Mouse (Mus musculus) heart, embryonic 16.5 days (tissue): ENCODE measurements around the gene Dennd1b. TPM values are rescaled to one million over a fixed set of nuclear protein-coding genes. Genes with fewer than 3 reads are reported as not detected.

Source experiments
- ATAC-seq: fragments of 200-750 bp; cut with Nextera tagmentation; replicated peaks from 2 replicates; pipeline ENCODE4 v1.8.0; 2017; ENCODE audit warnings: moderate number of reproducible peaks; ENCODE audit not compliant: insufficient read depth, low FRiP score; ENCODE audit errors: extremely low read depth
- H3K27ac ChIP-seq: fragments of 300-500 bp; sonication (generic); 2 replicates; pipeline ENCODE4 v1.5.1; 2014; ENCODE audit warnings: mild to moderate bottlenecking, low read length, control low read depth, moderate library complexity
- H3K27me3 ChIP-seq: fragments of 300-500 bp; sonication (generic); 2 replicates; pipeline ENCODE4 v1.6.1; 2014; ENCODE audit warnings: low read length, mixed read lengths; ENCODE audit not compliant: control insufficient read depth, insufficient read depth
- H3K36me3 ChIP-seq: fragments of 300-500 bp; sonication (generic); 2 replicates; pipeline ENCODE4 v1.6.1; 2014; ENCODE audit not compliant: control insufficient read depth, insufficient read depth
- H3K4me1 ChIP-seq: fragments of 300-500 bp; sonication (generic); 2 replicates; pipeline ENCODE4 v1.6.1; 2014; ENCODE audit warnings: low read length, mixed read lengths; ENCODE audit not compliant: control insufficient read depth, insufficient read depth
- H3K4me2 ChIP-seq: fragments of 300-500 bp; sonication (generic); 2 replicates; pipeline ENCODE4 v1.6.1; 2014; ENCODE audit warnings: low read depth, mild to moderate bottlenecking, control low read depth, low read length
- H3K4me3 ChIP-seq: fragments of 300-500 bp; sonication (generic); 2 replicates; pipeline ENCODE4 v1.5.1; 2014; ENCODE audit warnings: mild to moderate bottlenecking, control low read depth, low read length
- H3K9ac ChIP-seq: fragments of 300-500 bp; sonication (generic); 2 replicates; pipeline ENCODE4 v1.6.1; 2014; ENCODE audit warnings: low read length, control low read depth
- H3K9me3 ChIP-seq: fragments of 300-500 bp; sonication (generic); replicated peaks from 2 replicates; pipeline ENCODE4 v1.6.1; 2016; ENCODE audit warnings: low read length; ENCODE audit not compliant: control insufficient read depth
- WGBS: fragments of 180-500 bp; shearing (Covaris S2); extraction: QIAGEN DNeasy Blood & Tissue Kit; methylation state at CpG from one replicate; pipeline ENCODE4 v1.1.7; 2014; 5-methylcytosine and 5-hydroxymethylcytosine counted together
- polyA plus RNA-seq: library from polyadenylated mRNA; unstranded; fragments of >200 nt; fragmentation: Nextera tagmentation; extraction: Ambion mirVana; gene quantifications from 2 replicates; pipeline ENCODE4 v1.2.1, GENCODE M21; 2015

Gene Dennd1b
- polyA plus RNA-seq, 1 experiment from 2014 or later, result 10.0 TPM

DNA sequence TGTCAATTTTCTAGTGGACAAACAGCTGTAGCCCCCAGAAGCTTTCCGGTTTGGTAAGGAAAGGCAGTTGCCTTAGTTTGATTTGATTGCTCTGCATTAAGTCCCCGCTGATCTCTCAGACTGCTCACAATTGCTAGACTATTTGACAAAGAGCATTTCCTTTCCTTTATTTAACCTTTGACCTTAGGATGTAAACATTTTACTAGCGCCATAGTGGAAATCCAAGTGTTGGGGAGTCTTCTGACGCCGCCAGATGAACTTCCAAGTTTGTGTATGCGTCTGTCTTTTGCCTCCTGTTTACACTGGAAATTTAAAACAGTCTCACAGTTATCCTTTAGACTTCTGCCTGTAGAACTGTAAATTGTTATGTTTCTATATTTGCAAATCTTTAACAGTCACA is 85.8 kb downstream of the Dennd1b start:
- Histone ChIP-seq H3K9me3 (no peaks in the 10 kb centered on the region), H3K36me3 (no peaks in the 10 kb centered on the region), H3K4me3 (no peak overlapping the region), H3K27ac (no peak overlapping the region), H3K27me3 (no peaks in the 10 kb centered on the region), H3K4me2 (no peak overlapping the region), H3K4me1 (peaks cover 2% of the 10 kb centered on the region; the same call in 1 of the 2 replicates), H3K9ac (no peak overlapping the region)
- WGBS, result 69% methylated on average over 6 of the region's 6 CpGs
- ATAC-seq, result no peak

DNA sequence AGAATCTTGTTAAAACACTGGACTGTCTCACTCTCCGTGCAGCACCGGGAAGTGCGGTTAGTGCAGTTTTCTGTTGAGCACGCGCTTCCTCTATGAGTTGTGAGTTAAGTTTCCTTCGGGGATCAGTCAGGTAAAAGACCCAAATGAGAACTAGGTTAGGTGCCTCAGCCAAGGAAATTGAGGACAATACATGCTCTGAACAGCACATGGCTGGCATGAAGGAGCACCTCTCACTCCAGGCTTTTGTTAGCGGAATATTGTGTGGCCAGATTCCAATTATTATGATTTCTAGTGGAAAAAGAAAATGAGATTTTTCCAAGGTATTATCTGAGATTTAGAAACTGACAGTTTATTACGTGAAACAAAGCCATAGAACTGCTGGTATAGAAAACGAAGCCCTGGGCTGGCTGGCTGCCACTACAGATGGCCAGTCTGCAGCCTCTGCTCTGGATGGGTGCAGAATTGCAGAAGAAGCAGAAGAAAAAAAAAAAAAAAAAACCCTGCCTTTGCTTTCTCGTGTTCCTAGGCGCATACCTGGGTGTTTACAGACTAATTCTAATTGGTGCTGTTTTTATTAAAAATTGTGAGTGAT is 86.7 kb downstream of the Dennd1b start:
- 79% methylated on average over 11 of the region's 11 CpGs for WGBS
- ATAC-seq, result no peak
- H3K27me3 ChIP-seq, result no peaks in the 10 kb centered on the region

DNA sequence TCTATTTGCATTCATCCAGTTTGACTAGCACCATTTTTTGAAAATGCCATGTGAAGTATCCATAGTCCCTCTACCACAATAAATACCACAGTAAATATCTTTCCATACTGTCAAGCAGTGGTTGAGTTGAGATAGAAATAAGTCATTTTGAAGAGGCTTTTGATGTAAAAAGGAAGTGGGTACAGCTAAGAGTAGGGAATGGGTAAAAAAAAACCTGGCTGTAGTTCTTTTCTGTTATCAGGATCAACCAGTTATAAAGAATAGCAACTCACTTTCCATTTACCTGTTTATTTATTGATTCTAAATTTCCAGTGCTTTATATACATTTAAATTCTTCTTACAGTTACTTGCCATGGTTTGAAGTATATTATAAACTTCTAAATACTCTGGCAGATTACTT is 89.8 kb downstream of the Dennd1b start:
- ATAC-seq, result no peak
- no peaks in the 10 kb centered on the region for H3K27me3 ChIP-seq
- no peak overlapping the region for H3K27ac ChIP-seq
- no peak overlapping the region for H3K9ac ChIP-seq
- H3K4me1 ChIP-seq, result no peaks in the 10 kb centered on the region
- H3K4me2 ChIP-seq, result no peak overlapping the region
- no peaks in the 10 kb centered on the region for H3K9me3 ChIP-seq
- no peak overlapping the region for H3K4me3 ChIP-seq
- H3K36me3 ChIP-seq, result no peaks in the 10 kb centered on the region

More for the DNA sequence above, 86.7 kb downstream of the Dennd1b start:
- Histone ChIP-seq H3K27ac (no peak overlapping the region), H3K36me3 (no peaks in the 10 kb centered on the region), H3K4me3 (no peak overlapping the region), H3K4me1 (peaks cover 2% of the 10 kb centered on the region; the same call in 1 of the 2 replicates), H3K9ac (no peak overlapping the region), H3K9me3 (no peaks in the 10 kb centered on the region), H3K4me2 (no peak overlapping the region)

DNA sequence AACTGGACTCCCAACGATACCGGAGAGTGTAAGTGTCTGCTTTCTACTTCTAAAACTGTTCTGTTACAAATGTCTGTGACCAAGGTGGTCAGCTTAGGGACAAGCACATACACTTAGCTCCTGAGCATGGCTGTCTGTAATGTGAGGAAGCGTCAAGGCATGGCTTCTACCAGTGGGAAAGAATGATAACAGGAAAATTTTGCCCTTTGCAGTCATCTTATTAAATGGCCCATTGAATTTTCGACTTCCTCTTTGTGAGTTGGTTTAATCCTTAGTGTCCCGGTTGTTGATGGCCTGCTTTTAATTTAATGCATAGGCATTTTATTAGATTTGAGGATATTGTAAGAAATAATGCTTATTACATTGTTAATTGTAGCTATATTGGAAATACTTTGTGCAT is 97.1 kb downstream of the Dennd1b start:
- no peak for ATAC-seq
- no peaks in the 10 kb centered on the region for H3K27me3 ChIP-seq
- no peaks in the 10 kb centered on the region for H3K4me1 ChIP-seq
- no peaks in the 10 kb centered on the region for H3K9me3 ChIP-seq
- no peaks in the 10 kb centered on the region for H3K36me3 ChIP-seq
- H3K9ac ChIP-seq, result no peak overlapping the region
- no peak overlapping the region for H3K4me3 ChIP-seq
- H3K27ac ChIP-seq, result no peak overlapping the region
- 90% methylated on average over 5 of the region's 5 CpGs for WGBS
- H3K4me2 ChIP-seq, result no peak overlapping the region

DNA sequence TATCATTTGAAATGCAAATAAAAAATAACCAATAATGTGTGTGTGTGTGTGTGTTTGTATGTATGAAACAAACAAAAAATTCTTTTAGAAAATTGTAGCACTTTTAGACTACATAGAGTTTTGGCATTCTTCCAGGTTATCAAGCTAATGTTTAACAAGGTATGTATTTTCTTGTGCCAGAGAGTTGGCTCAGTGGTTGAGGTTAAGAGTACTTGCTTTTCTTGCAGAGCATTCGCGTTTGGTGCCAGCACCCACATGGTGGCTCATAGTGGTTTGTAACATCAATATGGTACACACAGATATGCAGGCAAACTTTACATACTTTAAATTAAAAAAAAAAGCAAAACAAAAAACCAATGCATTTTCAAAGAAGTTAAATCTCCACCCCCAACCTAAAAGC is 101.5 kb downstream of the Dennd1b start:
- Histone ChIP-seq H3K4me2 (no peak overlapping the region), H3K9ac (no peak overlapping the region), H3K27me3 (no peaks in the 10 kb centered on the region), H3K4me3 (no peak overlapping the region), H3K27ac (no peak overlapping the region), H3K36me3 (no peaks in the 10 kb centered on the region), H3K4me1 (no peaks in the 10 kb centered on the region), H3K9me3 (no peaks in the 10 kb centered on the region)
- no peak for ATAC-seq
- WGBS, result 84% methylated on average over 2 of the region's 2 CpGs

DNA sequence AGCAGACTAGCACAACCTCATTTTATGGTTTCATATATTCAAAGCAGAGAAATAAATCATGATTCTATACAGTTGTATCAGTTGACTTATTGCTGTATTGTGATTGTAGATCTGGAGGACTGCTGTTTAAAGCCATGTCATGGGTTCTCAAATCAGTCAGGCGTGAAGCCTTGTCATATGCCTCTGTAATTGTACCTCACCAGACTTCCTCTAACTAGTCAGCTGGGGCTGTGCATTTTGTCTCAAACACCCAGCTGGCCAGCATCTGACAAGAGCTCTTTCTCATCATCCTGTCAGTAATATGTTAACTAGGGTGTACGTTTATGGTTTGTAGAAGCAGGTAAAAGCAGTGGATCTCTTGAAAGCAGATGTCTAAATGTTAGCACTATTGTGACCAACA is 104.0 kb downstream of the Dennd1b start:
- no peaks in the 10 kb centered on the region for H3K4me1 ChIP-seq
- no peaks in the 10 kb centered on the region for H3K9me3 ChIP-seq
- no peak overlapping the region for H3K27ac ChIP-seq
- H3K4me2 ChIP-seq, result no peak overlapping the region
- H3K27me3 ChIP-seq, result no peaks in the 10 kb centered on the region
- no peak overlapping the region for H3K9ac ChIP-seq
- WGBS, result 48% methylated on average over 2 of the region's 2 CpGs
- ATAC-seq, result no peak
- H3K36me3 ChIP-seq, result no peaks in the 10 kb centered on the region
- no peak overlapping the region for H3K4me3 ChIP-seq

DNA sequence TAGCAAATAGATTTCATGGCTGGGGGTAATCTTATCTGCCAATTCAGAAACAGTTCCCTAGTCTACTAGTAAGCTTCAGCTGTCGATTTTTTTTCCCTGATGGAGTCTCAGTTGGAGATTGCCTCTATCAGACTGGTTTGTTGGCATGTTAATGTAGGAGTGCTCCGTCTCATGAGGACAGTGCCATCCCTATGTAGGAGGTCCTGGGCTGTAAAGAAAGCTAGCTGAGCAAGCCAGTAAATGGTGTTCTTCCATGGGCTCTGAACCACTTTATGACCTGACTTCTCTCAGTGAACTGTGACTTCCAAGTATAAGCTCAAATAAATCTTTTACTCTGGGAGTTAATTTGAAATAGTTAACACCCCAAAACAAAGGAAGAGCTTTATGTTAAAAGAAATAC is 107.8 kb downstream of the Dennd1b start:
- no peak overlapping the region for H3K4me3 ChIP-seq
- ATAC-seq, result no peak
- no peaks in the 10 kb centered on the region for H3K27me3 ChIP-seq
- no peak overlapping the region for H3K4me2 ChIP-seq
- no peaks in the 10 kb centered on the region for H3K9me3 ChIP-seq
- WGBS, result 49% methylated on average over 2 of the region's 2 CpGs
- H3K4me1 ChIP-seq, result no peaks in the 10 kb centered on the region
- no peak overlapping the region for H3K9ac ChIP-seq
- no peaks in the 10 kb centered on the region for H3K36me3 ChIP-seq
- no peak overlapping the region for H3K27ac ChIP-seq

DNA sequence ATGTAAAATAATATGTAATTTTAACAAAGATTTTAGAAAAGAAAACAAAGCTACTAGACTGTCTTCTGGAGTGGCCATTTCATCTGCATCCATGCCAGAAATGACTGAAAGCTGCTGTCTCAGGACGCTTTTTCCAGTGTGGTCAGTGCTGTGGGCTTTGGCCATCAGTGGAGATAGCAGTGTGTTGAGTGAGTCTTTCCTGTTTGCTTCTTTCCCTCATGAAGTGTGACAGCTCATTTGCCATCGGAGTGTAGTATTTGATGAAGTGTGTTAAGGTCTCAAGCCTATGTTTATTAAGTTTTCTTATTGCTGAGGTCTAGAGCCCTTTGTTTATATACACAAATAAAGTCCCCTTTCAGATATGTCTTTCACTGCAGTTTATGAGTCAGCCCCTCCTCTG is 112.4 kb downstream of the Dennd1b start:
- H3K36me3 ChIP-seq, result no peaks in the 10 kb centered on the region
- peaks cover 3% of the 10 kb centered on the region for H3K4me1 ChIP-seq
- H3K4me2 ChIP-seq, result no peak overlapping the region
- no peak overlapping the region for H3K4me3 ChIP-seq
- H3K9me3 ChIP-seq, result no peaks in the 10 kb centered on the region
- no peak for ATAC-seq
- H3K9ac ChIP-seq, result no peak overlapping the region
- WGBS, result 49% methylated on average over 2 of the region's 2 CpGs
- H3K27ac ChIP-seq, result no peak overlapping the region
- H3K27me3 ChIP-seq, result no peaks in the 10 kb centered on the region

DNA sequence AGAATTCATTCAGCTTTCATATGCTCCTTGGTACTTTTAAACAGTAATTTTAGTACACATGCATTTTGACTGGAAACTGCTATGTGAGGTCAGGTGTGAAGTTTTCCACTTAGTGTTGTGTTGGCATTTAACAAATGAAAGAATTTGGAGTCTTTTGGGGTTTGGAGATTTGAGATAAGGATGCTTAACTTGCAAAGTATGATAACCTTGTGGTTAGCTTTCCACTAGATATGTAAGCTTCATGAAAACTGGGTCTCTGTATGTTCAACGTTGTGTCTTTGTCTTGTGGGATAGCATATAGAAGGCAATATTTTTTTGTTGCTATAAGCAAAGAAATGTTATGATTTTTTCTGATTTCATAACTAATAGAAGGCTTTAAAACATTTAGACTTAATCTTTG is 114.8 kb downstream of the Dennd1b start:
- Histone ChIP-seq H3K4me1 (peaks cover 3% of the 10 kb centered on the region), H3K27ac (no peak overlapping the region), H3K27me3 (no peaks in the 10 kb centered on the region), H3K36me3 (no peaks in the 10 kb centered on the region), H3K9ac (no peak overlapping the region), H3K4me3 (no peak overlapping the region), H3K9me3 (no peaks in the 10 kb centered on the region), H3K4me2 (no peak overlapping the region)
- WGBS, result 77% methylated on average over 1 of the region's 1 CpGs
- no peak for ATAC-seq
